Mouse (Mus musculus): ENCODE results near the gene Ccdc159. TPM values are rescaled to one million over a fixed set of nuclear protein-coding genes. Genes with fewer than 3 reads are reported as not detected.
A peak's percentile ranks its signal among the peaks of the same experiment; 100 is the strongest.

The Ccdc159 gene
- polyA plus RNA-seq, 1 experiment from 2014 or later = 1.2 TPM

DNA sequence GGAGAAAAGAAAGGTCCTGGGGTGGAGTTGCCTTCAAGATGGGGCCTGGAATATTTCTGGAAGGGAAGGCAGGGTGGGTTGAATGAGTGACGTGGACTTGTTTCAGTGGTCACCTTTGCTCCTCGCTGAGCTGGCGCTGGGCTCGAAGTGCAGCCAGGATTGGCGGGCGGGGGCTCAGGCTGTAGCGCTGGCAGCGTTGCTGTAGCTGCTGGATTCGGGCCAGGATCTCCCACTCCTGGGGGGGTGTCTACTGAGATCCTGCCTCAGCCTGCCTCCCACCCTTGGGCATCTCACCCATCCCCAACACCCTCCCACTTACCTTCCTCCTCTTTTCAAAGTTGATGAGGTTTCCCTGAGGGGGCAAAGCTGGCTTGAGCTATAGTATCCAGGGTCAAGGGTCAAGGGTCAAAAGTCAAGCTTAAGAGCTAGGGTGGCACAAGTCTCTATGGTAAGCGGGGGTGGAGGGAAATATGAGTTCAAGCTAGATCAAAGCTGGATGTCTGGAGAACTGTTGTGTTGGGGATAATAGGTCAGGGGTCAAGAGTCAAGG lies 49.4 kb downstream of the Ccdc159 start:
- Histone ChIP-seq H3K36me3 (ENCODE audit: insufficient read depth, low read length) (no peaks in the 10 kb centered on the region), H3K27ac (ENCODE audit: low read length) (no peak overlapping the region), H3K27me3 (replicated peaks; ENCODE audit: insufficient read depth, low read length) (no peaks in the 10 kb centered on the region), H3K4me1 (ENCODE audit: insufficient read depth, low read depth, low read length) (no peaks in the 10 kb centered on the region), H3K4me3 (ENCODE audit: low read depth, low read length) (no peak overlapping the region), H3K4me2 (replicated peaks; ENCODE audit: low read depth, low read length) (no peak overlapping the region), H3K9ac (replicated peaks; ENCODE audit: low read depth) (no peak overlapping the region), H3K9me3 (ENCODE audit: low read length) (no peaks in the 10 kb centered on the region)
- TF ChIP-seq EP300 (IDR thresholded peaks at IDR 0.05) (no peak), CTCF (IDR thresholded peaks at IDR 0.05) (no peak)
- ATAC-seq = no peak
- WGBS = 77% methylated on average over 10 of the region's 10 CpGs
- no peak for DNase-seq (ENCODE audit: low spot score)

DNA sequence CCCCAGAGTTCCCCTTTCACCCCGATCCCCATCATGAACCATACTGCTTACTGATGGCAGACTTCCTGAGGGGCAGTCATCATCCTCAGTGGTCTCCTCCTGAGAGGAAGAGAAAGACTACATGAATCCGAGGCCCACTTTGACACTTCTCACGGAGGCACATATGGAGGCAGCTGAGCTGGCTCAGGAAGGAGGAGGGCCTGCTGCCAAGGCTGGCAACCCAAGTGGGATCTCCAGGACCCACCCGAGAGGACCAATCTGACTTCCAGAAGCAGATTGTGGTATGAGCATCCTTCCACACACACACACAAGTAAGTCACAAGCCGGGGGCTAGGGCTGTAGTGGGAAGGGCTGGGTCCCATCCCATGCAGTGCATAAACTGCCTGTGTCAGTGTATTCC lies 50.1 kb downstream of the Ccdc159 start:
- H3K9me3 ChIP-seq (ENCODE audit: low read length) = no peaks in the 10 kb centered on the region

DNA sequence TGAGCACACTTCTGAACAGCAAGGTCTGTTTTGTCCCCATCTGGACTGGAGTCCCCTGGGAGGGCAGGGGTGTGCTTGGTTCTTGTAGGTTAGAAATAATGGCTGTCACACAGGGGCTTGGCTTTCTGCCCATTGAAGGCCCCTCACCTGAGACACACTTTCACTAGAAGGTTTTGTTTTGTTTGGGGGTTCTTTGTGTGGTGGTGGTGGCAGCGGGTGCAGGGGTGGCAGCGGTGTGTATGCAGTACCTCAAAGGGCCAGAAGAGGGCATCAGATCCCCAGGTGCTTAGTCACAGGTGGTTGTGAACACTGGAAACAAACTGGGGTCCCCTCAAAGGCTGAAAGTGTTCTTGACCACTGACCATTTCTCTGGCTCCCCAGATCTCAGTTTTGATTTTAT lies 50.7 kb downstream of the Ccdc159 start:
- no peak overlapping the region for H3K27ac ChIP-seq (ENCODE audit: low read length)
- H3K4me3 ChIP-seq (ENCODE audit: low read depth, low read length) = no peak overlapping the region
- no peak overlapping the region for H3K9ac ChIP-seq (replicated peaks; ENCODE audit: low read depth)
- peak; percentile 74 for TF ChIP-seq CTCF (IDR thresholded peaks at IDR 0.05)
- TF ChIP-seq EP300 (IDR thresholded peaks at IDR 0.05) = no peak
- H3K4me2 ChIP-seq (replicated peaks; ENCODE audit: low read depth, low read length) = no peak overlapping the region
- H3K27me3 ChIP-seq (replicated peaks; ENCODE audit: insufficient read depth, low read length) = no peaks in the 10 kb centered on the region
- ATAC-seq (no peak), DNase-seq (ENCODE audit: low spot score) (no peak)
- 14% methylated on average over 2 of the region's 2 CpGs for WGBS
- no peaks in the 10 kb centered on the region for H3K4me1 ChIP-seq (ENCODE audit: insufficient read depth, low read depth, low read length)
- no peaks in the 10 kb centered on the region for H3K9me3 ChIP-seq (ENCODE audit: low read length)
- H3K36me3 ChIP-seq (ENCODE audit: insufficient read depth, low read length) = no peaks in the 10 kb centered on the region

More for the DNA sequence above, 50.1 kb downstream of the Ccdc159 start:
- no peak for ATAC-seq
- H3K27ac ChIP-seq (ENCODE audit: low read length) = no peak overlapping the region
- no peaks in the 10 kb centered on the region for H3K27me3 ChIP-seq (replicated peaks; ENCODE audit: insufficient read depth, low read length)
- no peak for DNase-seq (ENCODE audit: low spot score)
- no peaks in the 10 kb centered on the region for H3K4me1 ChIP-seq (ENCODE audit: insufficient read depth, low read depth, low read length)
- TF ChIP-seq CTCF (IDR thresholded peaks at IDR 0.05) (no peak), EP300 (IDR thresholded peaks at IDR 0.05) (no peak)
- 81% methylated on average over 5 of the region's 5 CpGs for WGBS
- no peak overlapping the region for H3K9ac ChIP-seq (replicated peaks; ENCODE audit: low read depth)
- H3K4me3 ChIP-seq (ENCODE audit: low read depth, low read length) = no peak overlapping the region
- no peaks in the 10 kb centered on the region for H3K36me3 ChIP-seq (ENCODE audit: insufficient read depth, low read length)
- no peak overlapping the region for H3K4me2 ChIP-seq (replicated peaks; ENCODE audit: low read depth, low read length)

DNA sequence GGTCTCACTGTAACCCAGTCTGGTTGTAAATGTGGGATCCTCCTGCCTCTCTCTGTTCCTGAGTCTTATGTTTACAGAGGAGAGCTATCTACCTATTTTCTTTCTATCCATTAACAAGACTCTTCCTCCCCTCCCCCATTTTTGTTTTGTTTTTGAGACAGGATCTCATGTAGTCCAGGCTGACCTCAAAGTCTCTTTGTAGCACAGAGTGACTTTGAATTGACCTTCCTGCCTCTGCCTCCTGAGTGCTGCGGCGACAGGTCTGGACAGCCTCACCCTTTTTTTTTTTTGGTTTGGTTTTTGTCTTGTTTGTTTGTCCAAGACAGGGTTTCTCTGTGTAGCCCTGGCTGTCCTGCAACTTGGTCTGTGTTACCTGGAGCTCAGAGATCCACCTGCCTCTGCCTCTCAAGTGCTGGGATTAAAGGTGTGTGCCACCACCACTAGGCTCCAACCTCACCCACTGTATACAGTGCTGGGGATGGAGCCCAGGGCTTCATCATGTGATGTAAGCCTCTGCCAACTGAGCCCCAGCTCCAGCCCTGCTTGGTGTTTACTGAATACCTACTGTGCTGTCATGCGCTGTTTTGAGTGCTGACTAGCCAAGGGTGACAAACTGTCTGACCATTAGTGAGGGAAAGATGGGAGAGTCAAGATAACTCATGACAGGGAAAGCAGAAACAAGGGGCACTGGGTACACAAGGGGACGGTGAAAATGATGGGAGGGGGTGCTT lies 51.3 kb downstream of the Ccdc159 start:
- H3K27ac ChIP-seq (ENCODE audit: low read length) = no peak overlapping the region
- no peaks in the 10 kb centered on the region for H3K36me3 ChIP-seq (ENCODE audit: insufficient read depth, low read length)
- H3K4me2 ChIP-seq (replicated peaks; ENCODE audit: low read depth, low read length) = no peak overlapping the region
- WGBS = 87% methylated on average over 4 of the region's 4 CpGs
- H3K4me3 ChIP-seq (ENCODE audit: low read depth, low read length) = no peak overlapping the region
- H3K4me1 ChIP-seq (ENCODE audit: insufficient read depth, low read depth, low read length) = no peaks in the 10 kb centered on the region
- DNase-seq (ENCODE audit: low spot score) = no peak
- no peak for ATAC-seq
- TF ChIP-seq CTCF (IDR thresholded peaks at IDR 0.05) = no peak
- TF ChIP-seq EP300 (IDR thresholded peaks at IDR 0.05) = no peak
- H3K27me3 ChIP-seq (replicated peaks; ENCODE audit: insufficient read depth, low read length) = no peaks in the 10 kb centered on the region
- H3K9me3 ChIP-seq (ENCODE audit: low read length) = no peaks in the 10 kb centered on the region
- H3K9ac ChIP-seq (replicated peaks; ENCODE audit: low read depth) = no peak overlapping the region

DNA sequence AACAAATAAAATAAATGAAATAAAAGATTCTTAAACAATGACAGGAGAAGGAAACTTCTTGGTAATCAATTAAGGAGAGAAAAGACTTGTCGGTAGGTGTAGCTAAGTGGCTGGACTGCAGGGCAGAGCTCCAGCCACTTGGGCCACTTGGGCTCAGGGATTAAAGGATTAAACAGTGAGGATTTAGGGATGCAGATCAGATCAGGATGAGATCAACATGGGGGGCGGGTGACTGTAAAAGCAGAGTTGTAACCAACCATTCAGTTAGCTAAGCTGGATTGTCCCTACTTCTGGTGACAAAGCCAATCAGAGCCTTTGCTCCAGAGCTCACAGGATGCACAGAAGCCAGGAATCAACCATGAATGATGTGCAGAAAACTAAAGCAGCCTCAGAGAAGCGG lies 56.6 kb downstream of the Ccdc159 start:
- H3K27me3 ChIP-seq (replicated peaks; ENCODE audit: insufficient read depth, low read length) = 0 out of 2 replicates have a peak, but pooled peaks cover 10% of the 10 kb centered on the region
- H3K9me3 ChIP-seq (ENCODE audit: low read length) = no peaks in the 10 kb centered on the region
- WGBS = 34% methylated on average over 3 of the region's 3 CpGs
- H3K9ac ChIP-seq (replicated peaks; ENCODE audit: low read depth) = no peak overlapping the region
- no peak overlapping the region for H3K4me2 ChIP-seq (replicated peaks; ENCODE audit: low read depth, low read length)
- DNase-seq (ENCODE audit: low spot score) (no peak), ATAC-seq (no peak)
- TF ChIP-seq EP300 (IDR thresholded peaks at IDR 0.05) = no peak
- TF ChIP-seq CTCF (IDR thresholded peaks at IDR 0.05) = no peak
- H3K27ac ChIP-seq (ENCODE audit: low read length) = no peak overlapping the region
- peaks cover 6% of the 10 kb centered on the region for H3K4me1 ChIP-seq (ENCODE audit: insufficient read depth, low read depth, low read length)
- H3K36me3 ChIP-seq (ENCODE audit: insufficient read depth, low read length) = no peaks in the 10 kb centered on the region
- H3K4me3 ChIP-seq (ENCODE audit: low read depth, low read length) = no peak overlapping the region

Other genes starting within 250 kb of the Ccdc159 start
- 52.2 and 56.8 TPM in 2 replicates for gene Ldlr, start 204.0 kb upstream of the Ccdc159 start, polyA plus RNA-seq (2015; fragmentation: Nextera tagmentation; extraction: Ambion mirVana)
- 13.4 and 15.7 TPM in 2 replicates for gene Spc24, start 167.2 kb upstream of the Ccdc159 start, polyA plus RNA-seq (2015; fragmentation: Nextera tagmentation; extraction: Ambion mirVana)
- 23.3 and 24.0 TPM in 2 replicates for gene Kank2, start 128.7 kb upstream of the Ccdc159 start, polyA plus RNA-seq (2015; fragmentation: Nextera tagmentation; extraction: Ambion mirVana)
- 6.2 and 7.4 TPM in 2 replicates for gene Angptl8, start 92.0 kb upstream of the Ccdc159 start, polyA plus RNA-seq (2015; fragmentation: Nextera tagmentation; extraction: Ambion mirVana)
- gene Dock6, start 74.8 kb upstream of the Ccdc159 start, polyA plus RNA-seq (2015; fragmentation: Nextera tagmentation; extraction: Ambion mirVana) = 35.8 and 43.2 TPM in 2 replicates
- 28.4 and 31.0 TPM in 2 replicates for gene Rab3d, start 9.3 kb upstream of the Ccdc159 start, polyA plus RNA-seq (2015; fragmentation: Nextera tagmentation; extraction: Ambion mirVana)
- gene Tmem205, start 85 bp downstream of the Ccdc159 start, polyA plus RNA-seq (2015; fragmentation: Nextera tagmentation; extraction: Ambion mirVana) = 106 and 107 TPM in 2 replicates
- gene Plppr2, start 9.6 kb downstream of the Ccdc159 start, polyA plus RNA-seq (2015; fragmentation: Nextera tagmentation; extraction: Ambion mirVana) = 2.2 and 3.3 TPM in 2 replicates
- 5.7 and 5.8 TPM in 2 replicates for gene Swsap1, start 28.3 kb downstream of the Ccdc159 start, polyA plus RNA-seq (2015; fragmentation: Nextera tagmentation; extraction: Ambion mirVana)
- 5.7 and 7.4 TPM in 2 replicates for gene Epor, start 36.0 kb downstream of the Ccdc159 start, polyA plus RNA-seq (2015; fragmentation: Nextera tagmentation; extraction: Ambion mirVana)
- gene Rgl3, start 62.0 kb downstream of the Ccdc159 start, polyA plus RNA-seq (2015; fragmentation: Nextera tagmentation; extraction: Ambion mirVana) = 6.0 and 6.4 TPM in 2 replicates
- gene Ccdc151, start 75.2 kb downstream of the Ccdc159 start, polyA plus RNA-seq (2015; fragmentation: Nextera tagmentation; extraction: Ambion mirVana) = 5.3 and 6.0 TPM in 2 replicates
- 51.9 and 56.1 TPM in 2 replicates for gene Prkcsh, start 75.3 kb downstream of the Ccdc159 start, polyA plus RNA-seq (2015; fragmentation: Nextera tagmentation; extraction: Ambion mirVana)
- 0.04 TPM in 1 of 2 replicates, not detected in the other for gene Elavl3, start 124.6 kb downstream of the Ccdc159 start, polyA plus RNA-seq (2015; fragmentation: Nextera tagmentation; extraction: Ambion mirVana)
- gene Gm49318, start 143.8 kb downstream of the Ccdc159 start, polyA plus RNA-seq (2015; fragmentation: Nextera tagmentation; extraction: Ambion mirVana) = not detected in 2 replicates
- gene Zfp653, start 143.9 kb downstream of the Ccdc159 start, polyA plus RNA-seq (2015; fragmentation: Nextera tagmentation; extraction: Ambion mirVana) = 8.8 and 8.9 TPM in 2 replicates
- 21.3 and 21.9 TPM in 2 replicates for gene Ecsit, start 158.0 kb downstream of the Ccdc159 start, polyA plus RNA-seq (2015; fragmentation: Nextera tagmentation; extraction: Ambion mirVana)
- gene Cnn1, start 171.7 kb downstream of the Ccdc159 start, polyA plus RNA-seq (2015; fragmentation: Nextera tagmentation; extraction: Ambion mirVana) = 43.7 and 64.8 TPM in 2 replicates
- 188 and 191 TPM in 2 replicates for gene Elof1, start 189.7 kb downstream of the Ccdc159 start, polyA plus RNA-seq (2015; fragmentation: Nextera tagmentation; extraction: Ambion mirVana)
- 8.9 and 9.1 TPM in 2 replicates for gene Acp5, start 208.2 kb downstream of the Ccdc159 start, polyA plus RNA-seq (2015; fragmentation: Nextera tagmentation; extraction: Ambion mirVana)
- 100 and 112 TPM in 2 replicates for gene Pigyl, start 229.4 kb downstream of the Ccdc159 start, polyA plus RNA-seq (2015; fragmentation: Nextera tagmentation; extraction: Ambion mirVana)

Measured in lung, postnatal 0 days (tissue).